Mouse (Mus musculus) lung, postnatal 0 days (tissue): Measurements from ENCODE around the gene Rcsd1. TPM values are rescaled to one million over a fixed set of nuclear protein-coding genes. Genes with fewer than 3 reads are reported as not detected.
A peak's percentile ranks its signal among the peaks of the same experiment; 100 is the strongest.

Source experiments
- ATAC-seq: fragments of 200-750 bp; cut with Nextera tagmentation; 2 replicates; pipeline ENCODE4 v1.8.0; 2017; ENCODE audit warnings: moderate library complexity
- DNase-seq: peaks from one replicate; pipeline ENCODE4 v3.0.0-alpha.2; 2016; ENCODE audit warnings: low spot score
- H3K27ac ChIP-seq: fragments of 300-500 bp; sonication (generic); 2 replicates; pipeline ENCODE4 v1.5.1; 2014; ENCODE audit warnings: antibody characterized with exemption, mild to moderate bottlenecking, low read length, mixed read lengths
- H3K27me3 ChIP-seq: fragments of 300-500 bp; sonication (generic); replicated peaks from 2 replicates; pipeline ENCODE4 v1.6.1; 2014; ENCODE audit warnings: low read length, mixed read lengths; ENCODE audit not compliant: insufficient read depth
- H3K36me3 ChIP-seq: fragments of 300-500 bp; sonication (generic); 2 replicates; pipeline ENCODE4 v1.6.1; 2014; ENCODE audit warnings: low read length, mixed read lengths; ENCODE audit not compliant: insufficient read depth
- H3K4me1 ChIP-seq: fragments of 300-500 bp; sonication (generic); 2 replicates; pipeline ENCODE4 v1.6.1; 2014; ENCODE audit warnings: antibody characterized with exemption, low read depth, low read length, mixed read lengths; ENCODE audit not compliant: insufficient read depth
- H3K4me2 ChIP-seq: fragments of 300-500 bp; sonication (generic); replicated peaks from 2 replicates; pipeline ENCODE4 v1.6.1; 2014; ENCODE audit warnings: low read depth, mild to moderate bottlenecking, low read length, moderate library complexity, mixed read lengths
- H3K4me3 ChIP-seq: fragments of 300-500 bp; sonication (generic); 2 replicates; pipeline ENCODE4 v1.5.1; 2014; ENCODE audit warnings: low read depth, low read length
- H3K9ac ChIP-seq: fragments of 300-500 bp; sonication (generic); replicated peaks from 2 replicates; pipeline ENCODE4 v1.6.1; 2014; ENCODE audit warnings: low read depth, mild to moderate bottlenecking
- H3K9me3 ChIP-seq: fragments of 300-500 bp; sonication (generic); 2 replicates; pipeline ENCODE4 v1.6.1; 2016; ENCODE audit warnings: low read length, mixed read lengths
- CTCF ChIP-seq: IDR thresholded peaks from 2 replicates; pipeline ENCODE4 v1.5.1; 2016; ENCODE audit warnings: antibody characterized with exemption, mild to moderate bottlenecking
- EP300 ChIP-seq: IDR thresholded peaks from 2 replicates; pipeline ENCODE4 v1.6.1; 2016; ENCODE audit warnings: antibody characterized with exemption, mild to moderate bottlenecking, control low read depth
- WGBS: fragments of 180-500 bp; shearing (Covaris S2); extraction: QIAGEN DNeasy Blood & Tissue Kit; methylation state at CpG from one replicate; pipeline ENCODE4 v1.1.7; 2014; 5-methylcytosine and 5-hydroxymethylcytosine counted together
- polyA plus RNA-seq: library from polyadenylated mRNA; unstranded; fragments of >200 nt; fragmentation: Nextera tagmentation; extraction: Ambion mirVana; gene quantifications from 2 replicates; pipeline ENCODE4 v1.2.1, GENCODE M21; 2015

Rcsd1 gene
- polyA plus RNA-seq, 1 experiment from 2014 or later: 49.6 TPM

DNA sequence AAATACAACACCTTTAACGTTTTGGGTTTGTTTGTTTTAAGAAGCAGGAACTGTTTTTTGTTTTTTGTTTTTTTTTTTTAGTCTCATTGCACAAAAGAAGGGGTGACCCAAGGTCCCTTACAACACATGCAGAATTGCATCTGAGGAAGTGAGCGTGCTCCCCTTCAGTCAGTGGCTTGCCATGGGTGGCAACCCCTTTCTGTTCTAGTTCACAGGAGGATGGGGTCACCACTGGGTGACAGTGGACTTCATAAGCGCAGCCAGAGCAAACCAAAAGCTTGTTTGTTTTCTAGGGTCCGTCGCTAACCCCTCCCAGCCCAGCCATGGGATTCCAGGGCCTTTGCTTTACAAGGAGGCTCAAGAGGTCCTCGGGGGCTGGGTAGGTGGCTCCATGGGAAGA, 22.0 kb upstream of the Rcsd1 start:
- DNase-seq (no peak), ATAC-seq (no peak)
- Histone ChIP-seq H3K27ac (no peak overlapping the region), H3K27me3 (no peaks in the 10 kb centered on the region), H3K4me3 (no peak overlapping the region), H3K4me2 (no peak overlapping the region), H3K4me1 (peaks cover 8% of the 10 kb centered on the region; the same call in 1 of the 2 replicates), H3K9me3 (no peaks in the 10 kb centered on the region), H3K36me3 (no peaks in the 10 kb centered on the region), H3K9ac (no peak overlapping the region)
- TF ChIP-seq EP300 (no peak), CTCF (no peak)
- 56% methylated on average over 6 of the region's 6 CpGs for WGBS

DNA sequence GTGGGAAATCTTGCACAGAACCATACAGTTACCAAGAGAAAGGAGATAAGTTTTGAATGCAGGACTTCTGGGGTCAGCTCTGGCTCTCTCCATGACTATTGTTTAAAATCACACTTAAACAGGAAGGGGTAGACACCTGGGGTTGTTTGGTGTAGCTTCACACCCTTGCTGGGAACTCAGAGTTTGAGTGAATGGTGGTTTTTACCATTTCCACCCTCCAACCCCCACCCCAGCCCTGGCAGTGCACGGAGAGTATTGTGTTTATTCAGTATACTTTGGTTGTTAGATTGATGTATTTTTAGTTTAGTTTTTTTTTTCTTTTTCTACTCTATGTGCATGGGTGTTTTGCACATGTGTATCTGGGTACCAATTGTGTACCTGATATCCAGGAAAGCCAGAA, 20.6 kb upstream of the Rcsd1 start:
- Histone ChIP-seq H3K4me1 (no peaks in the 10 kb centered on the region), H3K9me3 (no peaks in the 10 kb centered on the region), H3K9ac (no peak overlapping the region), H3K4me3 (no peak overlapping the region), H3K27me3 (no peaks in the 10 kb centered on the region), H3K36me3 (no peaks in the 10 kb centered on the region), H3K4me2 (no peak overlapping the region), H3K27ac (no peak overlapping the region)
- WGBS: 8% methylated on average over 1 of the region's 1 CpGs
- no peak for ATAC-seq
- no peak for TF ChIP-seq EP300
- DNase-seq: no peak

DNA sequence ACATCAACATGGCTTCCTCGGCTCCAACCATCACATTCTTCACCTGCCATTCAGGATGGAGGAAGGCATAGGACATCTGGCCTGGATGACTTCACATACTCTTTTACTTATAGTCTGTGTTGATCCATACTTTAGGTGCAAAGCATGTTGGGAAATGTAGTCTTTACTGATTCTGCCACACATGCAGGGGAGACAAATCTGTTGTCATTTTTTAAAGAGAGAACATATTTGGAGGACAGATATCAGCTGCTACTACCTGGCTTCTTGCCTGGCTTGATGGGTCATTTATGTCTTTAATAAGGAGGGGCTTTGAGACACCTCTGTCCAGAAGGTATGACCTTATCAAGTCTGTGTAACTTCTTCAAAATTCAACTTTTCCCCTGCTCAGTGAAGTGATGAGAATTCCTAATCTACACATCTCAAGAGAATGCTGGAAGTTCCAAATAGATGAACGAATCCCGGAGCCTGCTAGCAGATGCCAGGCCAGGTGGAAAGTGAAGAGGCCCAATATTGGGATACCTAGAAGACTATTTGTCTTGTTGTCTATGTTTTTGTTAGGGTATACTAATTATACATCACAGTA, 18.6 kb upstream of the Rcsd1 start:
- H3K9me3 ChIP-seq: no peaks in the 10 kb centered on the region
- H3K36me3 ChIP-seq: no peaks in the 10 kb centered on the region
- ATAC-seq (no peak), DNase-seq (no peak)
- TF ChIP-seq EP300: no peak
- TF ChIP-seq CTCF: no peak
- no peaks in the 10 kb centered on the region for H3K27me3 ChIP-seq
- no peak overlapping the region for H3K9ac ChIP-seq
- H3K27ac ChIP-seq: no peak overlapping the region
- H3K4me2 ChIP-seq: no peak overlapping the region
- no peak overlapping the region for H3K4me3 ChIP-seq
- WGBS: 94% methylated on average over 3 of the region's 3 CpGs
- no peaks in the 10 kb centered on the region for H3K4me1 ChIP-seq

DNA sequence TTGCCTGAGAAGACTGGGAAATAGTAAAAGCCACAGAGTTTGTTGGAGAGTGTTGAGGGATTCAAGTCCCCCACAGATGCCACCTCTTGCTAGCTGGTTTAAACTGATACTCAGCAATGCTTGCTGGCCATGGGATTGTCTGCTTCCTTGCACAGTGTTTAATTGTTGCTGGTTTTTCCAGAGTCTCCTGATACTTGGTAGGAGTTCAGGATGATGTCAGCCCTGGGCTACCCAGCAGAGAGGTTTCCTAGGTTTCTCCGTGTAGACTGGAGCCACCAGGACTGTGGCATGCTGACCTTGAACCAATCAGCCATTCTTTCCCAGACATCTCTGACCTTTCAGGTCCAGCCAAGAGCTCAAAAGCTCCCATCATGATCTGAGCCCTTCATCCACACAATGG, 17.4 kb upstream of the Rcsd1 start:
- H3K9ac ChIP-seq: no peak overlapping the region
- no peak overlapping the region for H3K4me2 ChIP-seq
- H3K27ac ChIP-seq: no peak overlapping the region
- TF ChIP-seq CTCF (no peak), EP300 (no peak)
- no peaks in the 10 kb centered on the region for H3K36me3 ChIP-seq
- WGBS: 38% methylated on average over 1 of the region's 1 CpGs
- no peak for DNase-seq
- no peak for ATAC-seq
- H3K9me3 ChIP-seq: no peaks in the 10 kb centered on the region
- H3K4me3 ChIP-seq: no peak overlapping the region
- no peaks in the 10 kb centered on the region for H3K27me3 ChIP-seq
- no peaks in the 10 kb centered on the region for H3K4me1 ChIP-seq

- Histone ChIP-seq H3K9me3 (no peaks in the 10 kb centered on the region), H3K4me1 (no peaks in the 10 kb centered on the region), H3K9ac (no peak overlapping the region), H3K27ac (no peak overlapping the region), H3K4me3 (no peak overlapping the region), H3K36me3 (no peaks in the 10 kb centered on the region), H3K27me3 (no peaks in the 10 kb centered on the region), H3K4me2 (no peak overlapping the region)
- 79% methylated on average over 4 of the region's 4 CpGs for WGBS
- DNase-seq (no peak), ATAC-seq (no peak)
- TF ChIP-seq EP300 (no peak), CTCF (no peak)
Observed at GRCm38 (mm10) chr1:165725039-165725644, 15.6 kb upstream of the Rcsd1 start.

DNA sequence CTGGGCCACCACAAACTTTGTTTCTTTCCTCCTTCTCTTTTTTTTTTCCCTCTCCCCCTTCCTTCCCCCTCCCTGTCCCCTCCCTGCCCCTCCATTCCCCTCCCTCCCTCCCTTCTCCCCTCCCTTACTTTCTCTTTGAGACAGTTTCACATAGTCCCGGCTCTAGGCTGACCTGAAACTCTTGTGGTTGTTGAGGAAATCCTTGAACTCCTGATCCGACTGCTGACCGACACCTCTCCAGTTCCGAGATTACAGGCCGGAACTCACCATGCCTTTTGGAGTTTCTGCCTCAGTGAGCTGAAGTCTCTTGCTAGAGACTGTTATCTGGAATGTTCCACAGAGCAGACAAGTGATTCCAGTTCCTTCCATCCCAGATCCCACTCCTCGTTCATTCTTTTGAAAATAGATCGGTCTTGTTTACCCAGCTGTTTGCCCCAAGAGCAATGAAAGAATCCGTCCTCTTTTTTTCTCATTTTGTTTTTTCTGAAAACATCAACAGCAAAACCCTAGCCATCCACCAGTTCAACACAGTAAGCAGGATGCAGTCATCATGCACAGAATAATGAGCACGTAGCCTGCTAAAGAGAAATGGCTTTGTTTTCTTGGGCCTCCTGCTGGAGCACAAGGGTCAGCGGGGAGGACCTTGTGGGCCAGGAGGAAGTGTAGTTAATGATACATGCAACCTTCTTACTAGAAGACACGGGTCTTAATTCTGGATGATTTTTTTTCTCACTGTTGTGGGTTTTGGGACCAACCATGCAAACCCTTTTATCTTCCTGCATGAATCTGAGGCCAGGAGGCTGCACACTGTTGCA, 14.9 kb upstream of the Rcsd1 start:
- Histone ChIP-seq H3K4me3 (no peak overlapping the region), H3K27ac (no peak overlapping the region), H3K4me1 (no peaks in the 10 kb centered on the region), H3K9ac (no peak overlapping the region), H3K27me3 (no peaks in the 10 kb centered on the region), H3K36me3 (no peaks in the 10 kb centered on the region), H3K4me2 (no peak overlapping the region), H3K9me3 (no peaks in the 10 kb centered on the region)
- peak; percentile 10; the same call in 1 of the 2 replicates for TF ChIP-seq CTCF
- TF ChIP-seq EP300: no peak
- no peak for DNase-seq
- ATAC-seq: no peak
- 43% methylated on average over 11 of the region's 11 CpGs for WGBS
